Mouse (Mus musculus) erythroblast, embryonic 14.5 days (primary cell): ENCODE results near the gene Ahcyl1. TPM values are rescaled to one million over a fixed set of nuclear protein-coding genes. Genes with fewer than 3 reads are reported as not detected.
"Not testable (repeated sequence)": the region's sequence is repeated elsewhere in the genome, so short reads cannot be mapped to it uniquely, and the experiment has no call there.

Experiments
- H3K27me3 ChIP-seq: 2 replicates; pipeline ENCODE4 v1.6.1; 2012; ENCODE audit warnings: inconsistent platforms; ENCODE audit not compliant: control insufficient read depth
- H3K36me3 ChIP-seq: 2 replicates; pipeline ENCODE4 v1.6.1; 2012; ENCODE audit warnings: mild to moderate bottlenecking, inconsistent platforms; ENCODE audit not compliant: control insufficient read depth
- H3K4me1 ChIP-seq: 2 replicates; pipeline ENCODE4 v1.6.1; 2012; ENCODE audit warnings: inconsistent platforms; ENCODE audit not compliant: control insufficient read depth
- H3K4me3 ChIP-seq: replicated peaks from 2 replicates; pipeline ENCODE3; 2012; ENCODE audit warnings: moderate library complexity, mild to moderate bottlenecking, inconsistent platforms
- H3K9me3 ChIP-seq: 2 replicates; pipeline ENCODE4 v1.6.1; 2012; ENCODE audit warnings: low read length, inconsistent platforms, mixed read lengths; ENCODE audit not compliant: control insufficient read depth
- GATA1 ChIP-seq: IDR thresholded peaks from 2 replicates; pipeline ENCODE4 v1.6.1; 2012; ENCODE audit warnings: low read length, inconsistent platforms, mixed read lengths
- TAL1 ChIP-seq: IDR thresholded peaks from 3 replicates; pipeline ENCODE4 v1.6.1; 2012; ENCODE audit warnings: low read length, inconsistent platforms, mixed read lengths
- polyA plus RNA-seq: library from polyadenylated mRNA; stranded (reverse); fragments of >175 nt; gene quantifications from 2 replicates; pipeline ENCODE4 v1.2.3, GENCODE M21; 2012

Ahcyl1 gene
- polyA plus RNA-seq, 1 experiment = 0.44 TPM

DNA sequence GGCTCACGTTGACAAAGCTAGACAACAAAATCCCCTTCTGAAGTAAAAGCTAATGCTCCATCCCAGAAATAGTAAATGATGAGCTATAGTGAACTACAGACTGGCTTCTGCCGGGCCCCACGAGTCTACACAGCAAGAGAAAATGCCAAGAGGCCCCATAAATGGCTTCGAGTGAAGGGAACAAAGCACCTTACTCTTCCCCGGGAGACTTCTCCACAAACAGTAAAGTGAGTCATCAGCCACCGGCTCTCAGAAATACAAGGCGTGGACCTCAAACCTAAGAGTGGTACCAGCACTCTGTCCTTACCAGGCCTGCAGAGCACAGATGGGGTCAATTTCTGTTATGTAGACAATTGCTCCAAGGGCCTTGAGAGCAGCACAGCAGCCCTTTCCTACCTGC lies 27.6 kb downstream of the Ahcyl1 start:
- Histone ChIP-seq H3K9me3 (no peaks in the 10 kb centered on the region), H3K27me3 (no peaks in the 10 kb centered on the region), H3K4me1 (no peaks in the 10 kb centered on the region), H3K4me3 (no peak overlapping the region), H3K36me3 (peaks cover 89% of the 10 kb centered on the region)
- TF ChIP-seq TAL1 = no peak
- TF ChIP-seq GATA1 = no peak

DNA sequence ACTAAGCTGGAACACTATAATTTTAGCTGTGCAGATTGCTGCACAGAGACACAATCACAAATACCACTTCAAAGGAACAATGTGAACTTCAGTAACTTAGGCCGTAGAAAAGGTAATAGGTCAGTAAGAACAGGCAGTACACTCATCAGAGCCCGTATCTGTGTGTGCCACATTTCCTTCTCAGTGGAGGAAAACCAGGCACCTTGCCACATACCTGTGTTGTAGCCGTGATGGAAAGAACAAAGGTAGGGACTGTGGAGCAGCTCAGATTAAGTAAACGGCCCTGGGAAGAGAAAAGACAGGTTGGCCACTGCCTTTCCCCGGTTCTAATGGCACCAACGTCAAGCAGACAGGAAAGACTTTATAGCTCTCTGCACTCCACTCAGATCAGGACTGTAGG lies 28.9 kb downstream of the Ahcyl1 start:
- Histone ChIP-seq H3K36me3 (peaks cover 93% of the 10 kb centered on the region), H3K4me3 (no peak overlapping the region), H3K27me3 (no peaks in the 10 kb centered on the region), H3K4me1 (no peaks in the 10 kb centered on the region), H3K9me3 (no peaks in the 10 kb centered on the region)
- TF ChIP-seq GATA1 = no peak
- no peak for TF ChIP-seq TAL1

DNA sequence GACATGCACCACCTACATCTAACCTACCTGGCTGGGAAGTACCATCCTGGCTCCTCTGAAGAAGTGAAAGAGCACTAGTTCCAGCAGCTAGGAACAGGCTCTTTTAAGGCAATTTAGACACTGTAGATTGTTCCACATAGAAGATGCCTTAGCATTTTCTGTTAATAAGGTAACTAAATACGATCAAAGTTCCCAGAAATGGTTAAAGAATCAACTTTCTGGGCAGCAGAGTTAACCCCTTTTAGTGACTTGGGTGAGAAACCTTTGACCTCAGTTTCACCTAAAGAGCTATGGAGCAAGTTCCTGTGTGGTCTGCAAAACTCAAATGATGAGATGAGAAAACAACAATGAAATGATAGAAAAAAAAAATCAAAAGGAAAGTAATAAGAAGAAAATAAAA lies 31.7 kb downstream of the Ahcyl1 start:
- Histone ChIP-seq H3K9me3 (no peaks in the 10 kb centered on the region), H3K27me3 (no peaks in the 10 kb centered on the region), H3K4me1 (no peaks in the 10 kb centered on the region), H3K36me3 (peaks cover 93% of the 10 kb centered on the region), H3K4me3 (no peak overlapping the region)
- TF ChIP-seq GATA1 (no peak), TAL1 (no peak)

DNA sequence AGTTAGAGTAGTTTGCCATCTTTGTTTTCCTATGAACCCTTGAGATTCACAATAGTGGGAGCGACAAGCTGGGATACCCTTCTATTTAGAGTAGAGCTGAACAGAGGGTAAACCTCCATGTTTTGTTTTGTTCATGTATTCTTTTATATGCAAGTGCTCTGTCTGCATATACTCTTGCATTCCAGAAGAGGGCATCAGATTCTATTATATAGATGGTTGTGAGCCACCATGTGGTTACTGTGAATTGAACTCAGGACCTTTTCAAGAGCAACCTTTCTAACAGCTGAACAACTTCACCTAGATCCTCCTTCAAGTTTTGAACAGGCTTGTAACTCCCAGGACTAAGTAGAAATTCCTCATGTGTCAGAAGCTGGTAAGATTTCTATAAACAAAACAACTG lies 37.4 kb downstream of the Ahcyl1 start:
- no peak overlapping the region for H3K4me3 ChIP-seq
- no peaks in the 10 kb centered on the region for H3K4me1 ChIP-seq
- TF ChIP-seq GATA1 (no peak), TAL1 (no peak)
- no peaks in the 10 kb centered on the region for H3K9me3 ChIP-seq
- H3K27me3 ChIP-seq = no peaks in the 10 kb centered on the region
- H3K36me3 ChIP-seq = peaks cover 39% of the 10 kb centered on the region

DNA sequence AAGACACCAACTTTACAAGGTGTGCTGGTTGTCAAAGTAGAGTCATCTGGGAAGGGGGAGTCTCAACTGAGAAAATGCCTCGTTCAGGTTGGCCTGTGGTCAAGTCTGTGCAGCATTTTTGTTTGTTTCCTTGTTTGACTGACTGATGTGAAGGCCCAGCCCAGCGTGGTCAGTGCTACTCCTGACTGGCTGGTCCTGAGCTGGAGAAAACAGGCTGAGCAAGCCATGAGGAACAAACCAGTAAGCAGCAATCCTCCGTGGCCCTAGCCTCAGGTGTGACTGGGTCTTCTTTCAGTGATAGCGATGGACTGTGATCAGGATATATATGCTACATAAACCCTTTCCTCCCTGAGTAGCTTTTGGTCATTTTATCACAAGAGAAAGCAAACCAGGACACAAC lies 39.5 kb downstream of the Ahcyl1 start:
- Histone ChIP-seq H3K36me3 (peaks cover 19% of the 10 kb centered on the region), H3K27me3 (no peaks in the 10 kb centered on the region), H3K4me3 (no peak overlapping the region), H3K4me1 (no peaks in the 10 kb centered on the region), H3K9me3 (no peaks in the 10 kb centered on the region)
- TF ChIP-seq GATA1 (no peak), TAL1 (no peak)

DNA sequence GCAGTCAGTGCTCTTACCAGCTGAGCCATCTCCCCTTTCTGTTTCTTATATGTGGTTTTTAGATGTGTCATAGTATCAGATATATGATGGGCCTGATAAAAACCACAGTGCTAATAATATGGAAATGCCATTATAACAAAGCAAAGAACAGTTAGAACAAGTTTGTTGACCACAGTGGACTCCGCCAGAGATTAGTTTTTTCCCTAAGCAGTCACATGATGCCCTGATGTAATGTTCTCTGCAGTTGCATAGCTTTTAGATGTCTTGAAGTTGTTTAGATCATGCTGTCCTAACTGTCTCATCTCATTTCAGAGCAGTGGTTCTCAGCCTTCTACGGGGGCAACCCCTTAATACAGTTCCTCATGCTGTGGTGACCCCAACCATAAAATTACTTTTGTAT lies 40.2 kb downstream of the Ahcyl1 start:
- peaks cover 15% of the 10 kb centered on the region for H3K36me3 ChIP-seq
- H3K4me3 ChIP-seq = no peak overlapping the region
- TF ChIP-seq GATA1 (no peak), TAL1 (no peak)

DNA sequence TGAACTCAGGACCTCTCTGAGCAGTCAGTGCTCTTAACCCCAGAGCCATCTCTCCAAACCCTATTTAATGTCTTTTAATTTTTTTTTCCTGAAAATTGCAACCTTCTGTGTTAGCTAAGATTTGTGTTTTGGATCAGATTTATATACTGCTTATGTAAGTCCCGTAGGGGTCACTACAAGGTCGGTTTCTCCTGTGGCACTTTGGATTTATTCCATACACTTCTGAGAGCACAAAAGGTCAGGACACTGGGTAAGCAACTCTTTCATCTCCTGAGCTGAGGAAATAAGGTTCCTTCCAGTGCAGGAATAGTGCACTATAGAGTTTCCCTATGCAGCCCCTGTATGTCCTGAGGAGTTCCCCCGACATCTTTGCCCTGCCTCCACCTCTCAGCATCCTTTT lies 40.9 kb downstream of the Ahcyl1 start:
- Histone ChIP-seq H3K4me3 (no peak overlapping the region), H3K4me1 (no peaks in the 10 kb centered on the region), H3K36me3 (peaks cover 10% of the 10 kb centered on the region), H3K27me3 (no peaks in the 10 kb centered on the region), H3K9me3 (no peaks in the 10 kb centered on the region)
- no peak for TF ChIP-seq GATA1
- no peak for TF ChIP-seq TAL1

More for the DNA sequence above, 40.2 kb downstream of the Ahcyl1 start:
- H3K27me3 ChIP-seq = no peaks in the 10 kb centered on the region
- H3K9me3 ChIP-seq = no peaks in the 10 kb centered on the region
- H3K4me1 ChIP-seq = no peaks in the 10 kb centered on the region

DNA sequence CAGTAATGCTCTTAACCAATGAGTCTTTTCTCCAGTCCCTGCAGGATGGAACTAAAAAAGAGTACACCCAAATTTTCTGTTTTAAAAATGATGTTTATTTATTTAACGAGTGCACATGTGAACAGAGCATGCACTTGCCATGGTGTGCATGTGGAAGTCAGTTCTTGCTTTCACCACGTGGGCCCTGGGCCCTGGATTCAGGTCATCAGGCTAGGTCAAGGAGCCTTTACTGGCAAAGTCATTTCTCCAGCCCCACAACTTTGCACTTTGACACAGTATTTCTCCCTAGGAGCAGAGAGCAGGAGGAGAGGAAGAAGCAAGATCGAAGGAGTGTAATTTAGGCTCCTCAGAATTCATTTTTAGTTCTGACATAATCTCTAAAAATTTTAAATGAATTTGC lies 41.5 kb downstream of the Ahcyl1 start:
- Histone ChIP-seq H3K4me3 (no peak overlapping the region), H3K36me3 (peaks cover 4% of the 10 kb centered on the region), H3K9me3 (no peaks in the 10 kb centered on the region), H3K27me3 (no peaks in the 10 kb centered on the region), H3K4me1 (no peaks in the 10 kb centered on the region)
- TF ChIP-seq GATA1 (no peak), TAL1 (no peak)

DNA sequence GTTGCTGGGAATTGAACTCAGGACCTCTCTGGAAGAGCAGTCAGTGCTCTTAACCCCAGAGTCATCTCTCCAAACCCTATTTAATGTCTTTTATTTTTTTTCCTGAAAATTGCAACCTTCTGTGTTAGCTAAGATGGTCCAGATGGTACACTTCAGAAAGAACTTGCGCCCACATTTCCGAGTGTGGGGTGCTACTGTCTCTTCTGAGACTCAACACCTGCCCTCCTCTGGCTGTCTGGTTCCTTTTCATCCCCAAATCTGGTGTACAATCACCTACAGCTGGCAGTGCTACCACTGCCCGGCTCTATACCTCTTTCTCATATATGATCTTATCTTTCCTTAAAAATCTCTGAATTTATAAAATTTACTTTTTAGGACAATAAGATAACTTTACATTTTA lies 43.4 kb downstream of the Ahcyl1 start:
- no peaks in the 10 kb centered on the region for H3K4me1 ChIP-seq
- no peaks in the 10 kb centered on the region for H3K9me3 ChIP-seq
- no peaks in the 10 kb centered on the region for H3K27me3 ChIP-seq
- H3K4me3 ChIP-seq = no peak overlapping the region
- no peaks in the 10 kb centered on the region for H3K36me3 ChIP-seq
- TF ChIP-seq GATA1 = no peak
- TF ChIP-seq TAL1 = no peak

DNA sequence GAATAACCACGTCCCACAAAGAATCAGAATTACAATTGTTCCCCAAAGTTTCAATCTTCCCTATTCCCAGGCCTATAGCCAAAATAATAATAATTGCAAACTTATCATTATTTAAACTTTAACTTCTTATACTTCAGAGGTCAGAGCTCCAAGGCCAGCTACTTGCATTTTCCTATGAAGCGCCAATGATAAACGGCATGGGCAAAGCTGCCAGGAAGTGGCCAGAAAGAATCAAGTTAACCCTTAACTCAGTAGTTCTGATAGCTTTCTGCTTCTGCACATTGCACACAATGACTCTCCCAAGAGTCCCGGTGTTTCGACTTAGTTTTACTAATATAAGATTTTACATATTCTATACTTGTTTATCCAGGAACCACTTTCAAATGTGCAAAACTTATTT lies 46.1 kb downstream of the Ahcyl1 start:
- not testable (repeated sequence) for H3K4me1 ChIP-seq, H3K27me3 ChIP-seq, H3K9me3 ChIP-seq, H3K36me3 ChIP-seq, H3K4me3 ChIP-seq

DNA sequence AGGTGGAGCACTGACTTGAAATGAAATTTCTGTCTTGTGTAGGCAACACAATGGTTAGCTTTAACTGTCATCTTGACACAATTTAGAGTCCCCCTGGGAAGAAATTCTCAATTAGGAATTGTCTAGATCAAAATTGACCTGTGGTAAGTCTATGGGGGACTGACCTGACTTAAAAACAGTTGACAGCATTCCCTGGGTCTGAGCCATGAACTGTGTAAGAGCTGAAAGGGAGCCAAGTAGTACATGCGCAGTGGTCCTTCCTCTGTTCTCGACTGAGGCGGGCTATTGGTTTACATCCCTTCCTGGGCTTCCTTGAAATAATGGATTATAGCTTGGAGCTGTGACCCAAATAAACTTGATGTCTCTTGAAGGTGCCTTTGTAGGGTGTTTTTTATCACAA lies 49.4 kb downstream of the Ahcyl1 start:
- TF ChIP-seq GATA1 (no peak), TAL1 (no peak)

More for the DNA sequence above, 49.4 kb downstream of the Ahcyl1 start:
- no peaks in the 10 kb centered on the region for H3K36me3 ChIP-seq
- no peak overlapping the region for H3K4me3 ChIP-seq
- H3K9me3 ChIP-seq = peaks cover 2% of the 10 kb centered on the region; the same call in 1 of the 2 replicates
- no peaks in the 10 kb centered on the region for H3K27me3 ChIP-seq
- no peaks in the 10 kb centered on the region for H3K4me1 ChIP-seq
